Mouse (Mus musculus): ENCODE measurements around the gene Mrap2.
"Not testable (repeated sequence)": the region's sequence is repeated elsewhere in the genome, so short reads cannot be mapped to it uniquely, and the experiment has no call there.

Gene Mrap2

DNA sequence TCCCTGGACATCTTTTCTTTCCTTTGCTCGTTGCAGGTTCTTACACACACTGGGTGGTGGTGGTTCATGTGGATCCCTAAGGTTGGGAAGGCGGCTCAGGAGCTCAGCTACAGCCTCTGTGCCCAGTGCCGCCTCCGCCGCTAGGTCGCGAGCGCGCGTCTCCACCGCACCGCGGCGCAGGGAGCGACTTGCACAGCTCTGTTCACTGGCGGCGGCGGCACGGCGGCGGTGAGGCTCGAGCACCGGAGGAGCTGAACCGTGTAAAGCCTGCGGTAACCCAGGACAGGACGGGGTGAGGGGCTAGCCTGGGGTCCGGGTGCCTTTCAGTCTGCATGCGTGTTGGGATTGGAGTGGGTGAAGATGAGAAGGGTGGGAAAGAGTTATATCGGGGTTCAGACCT, at the start of gene Mrap2:
Gene Mrap2 (plus strand): TSS at position 201 of the 400 bp plus-strand sequence.
- peak; percentile 40 to 57 for DNase-seq

DNA sequence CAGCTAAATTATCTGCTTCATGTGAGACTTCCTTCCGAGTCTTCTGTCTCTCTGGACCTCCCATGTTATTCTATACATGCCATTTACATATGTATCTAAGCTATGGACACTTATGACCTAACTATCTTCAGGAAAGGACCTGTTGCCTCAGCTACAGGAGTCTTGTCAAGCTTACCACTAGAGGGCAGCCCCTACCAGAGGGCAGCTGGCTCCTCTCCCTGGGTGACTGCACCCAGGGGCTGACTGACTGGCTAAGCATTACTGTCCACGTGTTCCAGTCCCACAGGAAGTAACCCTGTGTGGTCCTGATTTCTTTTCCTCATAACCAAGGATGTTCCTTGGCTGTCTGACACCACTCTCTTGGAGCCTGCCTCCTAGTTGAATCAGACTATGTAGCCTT, 46.1 kb upstream of the Mrap2 start:
- DNase-seq, result peak; percentile 29 to 44

DNA sequence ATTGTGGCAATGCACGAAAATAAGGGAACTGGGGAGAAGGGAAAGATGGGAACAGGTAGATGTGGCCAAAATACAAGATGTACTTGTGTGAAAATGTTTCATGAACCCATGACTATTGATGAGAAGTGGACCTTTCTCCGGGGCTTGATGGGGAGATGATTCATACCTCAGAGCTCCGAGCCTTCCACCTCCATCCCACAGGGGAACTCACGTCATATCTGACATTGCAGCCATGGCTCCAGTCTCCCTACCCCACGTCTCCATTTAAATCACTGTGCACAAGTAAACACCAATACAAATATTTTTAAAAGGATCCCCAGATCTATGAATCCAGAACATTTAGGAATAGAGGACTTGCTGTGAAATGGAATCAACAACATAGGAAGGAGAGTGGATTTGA, 29.1 kb upstream of the Mrap2 start:
- no peak for DNase-seq

DNA sequence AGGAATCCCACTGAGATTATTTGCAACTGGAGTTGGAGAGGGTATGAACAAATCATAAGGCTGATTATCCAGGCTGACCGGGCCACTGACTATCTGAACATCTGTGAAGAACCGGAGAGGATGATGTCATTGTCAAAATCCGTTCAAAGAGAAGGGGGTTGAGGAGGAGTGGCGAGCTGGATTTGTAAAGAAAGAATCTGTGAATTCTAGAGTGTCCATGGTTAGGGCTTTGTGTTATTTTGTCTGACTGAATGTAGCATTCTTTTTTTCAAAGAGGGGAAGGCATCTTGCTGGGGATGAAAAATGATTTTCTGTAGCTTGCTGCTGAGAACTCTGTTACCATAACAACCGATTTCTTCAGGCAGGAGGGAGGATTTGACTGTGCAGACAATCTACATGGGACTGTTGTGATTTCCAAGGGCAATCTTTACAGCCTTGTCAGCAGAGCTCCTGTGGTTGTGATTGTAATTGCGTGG, 28.6 kb upstream of the Mrap2 start:
- no peak for DNase-seq

DNA sequence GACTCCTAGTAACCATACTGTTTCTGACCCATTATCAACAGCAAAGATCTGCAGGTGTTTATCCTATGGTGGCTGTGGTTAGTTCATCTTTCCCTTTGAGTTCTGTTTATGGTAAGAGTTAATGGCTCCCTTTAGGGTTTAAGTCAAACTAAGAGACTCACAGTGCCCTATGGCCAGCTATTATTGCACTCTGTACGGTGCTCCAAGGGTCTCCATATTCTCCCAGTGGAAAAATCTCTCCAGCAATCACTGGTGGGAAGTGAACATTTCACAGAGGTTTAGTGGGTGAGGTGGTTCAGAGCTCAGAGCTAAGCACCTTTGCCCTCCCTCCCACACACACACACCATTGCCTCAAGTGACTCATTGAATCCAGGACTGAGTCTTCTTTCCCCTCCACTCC, 28.1 kb upstream of the Mrap2 start:
- DNase-seq, result no peak

DNA sequence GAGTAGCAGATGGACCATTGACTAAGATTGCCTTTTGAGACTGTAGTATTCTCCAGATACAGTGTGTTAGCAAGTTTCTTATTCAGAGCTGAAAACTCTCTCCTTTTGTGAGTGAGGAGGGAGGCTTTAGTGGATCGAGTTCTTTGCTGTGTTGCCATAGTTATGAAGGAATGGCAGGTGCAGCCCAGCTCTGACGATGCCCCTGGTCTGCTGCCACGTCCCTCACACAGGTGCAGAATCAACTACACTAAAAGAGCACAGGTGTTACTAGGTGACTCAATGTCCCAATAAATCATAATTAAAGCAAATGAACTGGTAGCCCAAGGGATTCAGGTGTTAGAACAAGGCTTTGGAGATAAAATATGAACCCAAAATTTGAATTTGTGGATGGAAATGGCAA, 25.1 kb upstream of the Mrap2 start:
- no peak for DNase-seq

DNA sequence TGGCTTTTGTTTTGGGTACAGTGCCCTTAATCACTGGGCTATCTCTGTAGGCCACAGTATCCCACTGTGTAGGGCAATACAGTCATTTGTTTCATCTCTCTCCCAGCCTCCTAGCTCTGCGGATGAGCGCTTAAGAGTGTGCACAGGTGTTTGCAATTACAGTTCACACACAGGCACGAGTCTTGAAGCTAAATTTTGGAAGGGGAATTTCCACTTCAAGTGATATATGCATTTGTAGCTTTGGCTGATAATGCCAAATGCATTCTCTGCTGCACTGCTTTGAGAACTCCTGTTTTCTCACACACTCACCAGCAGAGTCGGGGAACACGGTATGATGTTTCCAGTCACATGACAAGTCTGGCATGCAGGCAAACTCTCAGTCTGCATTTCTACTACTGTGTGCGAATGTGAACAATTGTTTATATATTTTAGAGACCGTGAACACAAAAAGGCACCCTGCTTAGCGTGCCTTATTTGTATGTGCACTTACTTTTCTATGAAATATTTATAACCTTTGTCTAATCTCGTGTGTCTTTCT, 22.1 kb upstream of the Mrap2 start:
- no peak for DNase-seq

DNA sequence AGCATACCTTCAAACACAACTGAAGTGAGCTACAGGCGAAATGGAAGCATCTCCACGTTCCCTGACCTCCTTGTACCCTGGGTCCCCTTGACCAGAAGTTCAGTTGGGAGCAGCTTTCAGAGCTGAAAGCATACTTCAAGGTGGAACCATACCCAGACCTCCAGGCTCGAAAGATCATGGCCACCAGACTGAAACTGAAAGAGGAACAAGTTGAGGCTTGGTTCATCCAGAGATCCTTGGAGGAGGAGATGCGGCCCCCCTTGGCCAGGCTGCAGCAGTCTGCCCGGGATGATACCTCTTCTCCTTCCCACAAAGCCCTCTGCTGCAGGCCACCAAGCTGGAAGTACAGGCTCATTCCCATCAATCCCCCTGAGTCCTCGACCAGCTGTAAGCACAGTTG, 17.1 kb upstream of the Mrap2 start:
- DNase-seq, result not testable (repeated sequence)

DNA sequence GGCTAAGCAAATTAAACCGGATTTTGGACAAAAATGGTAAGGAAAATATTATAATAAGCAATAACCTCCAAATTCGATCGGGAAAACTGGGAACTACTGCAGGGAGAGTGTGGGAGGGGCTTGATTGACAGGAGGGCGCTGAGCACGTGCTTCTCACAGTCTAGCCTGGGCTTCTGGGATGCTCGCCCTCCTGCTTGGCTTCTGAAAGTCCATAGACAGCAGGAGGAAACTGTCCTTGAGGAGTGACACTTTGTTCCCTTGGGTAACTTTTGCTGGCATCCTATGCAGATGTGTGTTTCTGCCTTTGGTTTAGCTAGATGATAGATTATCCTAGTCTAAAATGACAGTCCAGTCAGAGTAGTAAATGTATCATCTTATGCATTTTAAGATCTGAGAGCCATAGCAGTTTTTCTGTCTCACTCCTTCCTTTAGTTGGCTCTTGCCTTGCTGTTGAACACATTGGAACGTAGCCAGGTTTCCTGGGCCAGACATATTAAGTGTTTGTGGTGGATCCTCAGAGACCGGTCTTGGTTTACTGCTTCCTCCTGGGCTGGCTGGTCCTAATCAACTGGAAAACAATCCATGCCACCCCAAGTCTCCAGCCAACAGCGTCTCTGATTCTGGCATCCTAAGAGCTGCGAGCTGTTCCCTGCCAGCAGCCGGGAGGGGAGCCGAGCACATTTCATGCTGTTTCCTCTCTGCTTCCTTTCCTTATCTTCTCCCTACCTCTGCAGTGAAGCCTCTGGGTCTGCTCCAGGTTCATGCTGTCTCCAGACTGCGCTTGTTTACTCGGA, 8.1 kb upstream of the Mrap2 start:
- DNase-seq, result peak; percentile 7 to 47

DNA sequence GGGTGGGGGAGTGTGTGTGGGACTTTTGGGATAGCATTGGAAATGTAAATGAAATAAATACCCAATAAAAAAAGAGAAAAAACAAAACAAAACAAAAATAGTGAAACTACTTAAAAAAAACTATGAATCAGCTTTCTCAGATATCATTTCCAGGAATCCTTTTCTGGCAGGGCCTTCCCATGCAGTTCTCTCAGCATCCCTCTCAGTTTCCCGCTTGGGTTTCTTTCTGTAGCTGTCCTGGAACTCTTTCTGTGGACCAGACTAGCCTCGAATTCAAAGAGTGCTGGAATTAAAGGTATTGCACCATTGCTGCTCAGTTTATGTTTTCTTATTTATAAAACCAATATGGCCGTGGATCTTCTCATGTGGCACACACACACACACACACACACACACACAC, 1.0 kb upstream of the Mrap2 start:
- DNase-seq, result no peak

DNA sequence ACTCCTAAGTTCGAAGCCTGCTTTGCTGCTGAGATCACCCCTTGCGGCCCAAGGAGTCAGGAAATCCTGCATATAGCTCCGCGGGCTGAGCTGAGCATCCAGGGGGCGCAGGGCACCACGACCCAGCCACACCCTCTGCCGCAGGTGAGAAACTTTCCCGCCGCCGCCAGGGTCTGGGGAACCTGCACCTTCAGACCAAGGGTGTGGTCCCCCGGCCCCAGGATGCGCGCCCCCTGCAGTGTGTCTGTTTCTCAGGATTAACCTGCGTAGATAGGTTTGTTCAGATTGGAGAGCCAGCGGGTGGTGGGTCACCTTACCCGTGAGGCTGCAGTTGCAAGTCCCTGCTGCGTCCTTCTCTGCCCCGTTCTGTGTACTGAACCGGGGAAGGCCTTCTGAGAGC, 426 bp downstream of the Mrap2 start:
- DNase-seq, result peak in 1 of 2 experiments; percentile 21

DNA sequence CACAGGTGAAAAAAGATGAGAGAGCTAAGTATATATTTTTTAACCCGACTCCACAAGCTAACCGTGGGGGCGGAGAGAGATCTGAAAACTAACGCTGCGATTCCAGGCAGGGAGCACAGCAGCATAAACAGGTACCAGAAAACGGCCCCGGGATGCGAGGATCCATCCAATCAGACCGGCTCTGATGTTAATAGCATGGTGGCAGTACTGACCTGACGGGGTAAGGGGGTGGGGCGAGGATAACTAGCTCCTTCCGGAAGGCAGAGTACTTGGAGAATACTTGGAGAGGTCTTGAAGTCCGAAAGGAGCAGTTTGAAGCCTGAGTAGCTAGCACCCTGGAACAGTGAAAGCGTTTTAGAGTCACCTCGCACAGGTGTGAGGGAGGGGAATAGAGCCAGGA, 1.1 kb downstream of the Mrap2 start:
- DNase-seq, result no peak

DNA sequence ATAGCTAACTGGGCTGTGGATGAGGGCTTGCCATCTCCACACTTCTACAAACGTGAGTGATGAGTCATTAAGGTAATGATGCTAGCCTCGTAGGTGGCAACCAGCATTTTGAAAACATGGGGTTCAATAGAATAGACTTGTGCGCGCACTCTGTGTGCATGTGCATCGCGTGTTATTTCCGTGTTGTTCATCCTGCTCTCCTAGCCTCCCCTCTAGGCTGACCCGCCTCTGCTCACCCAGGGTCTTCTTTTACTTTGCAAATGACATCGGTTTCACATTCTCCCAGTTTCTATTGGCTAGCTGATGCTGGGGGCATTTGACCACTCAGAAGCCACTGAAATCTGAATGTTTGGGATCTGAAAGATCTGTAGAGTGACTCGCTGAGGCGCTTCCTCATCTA, 1.6 kb downstream of the Mrap2 start:
- DNase-seq, result no peak

DNA sequence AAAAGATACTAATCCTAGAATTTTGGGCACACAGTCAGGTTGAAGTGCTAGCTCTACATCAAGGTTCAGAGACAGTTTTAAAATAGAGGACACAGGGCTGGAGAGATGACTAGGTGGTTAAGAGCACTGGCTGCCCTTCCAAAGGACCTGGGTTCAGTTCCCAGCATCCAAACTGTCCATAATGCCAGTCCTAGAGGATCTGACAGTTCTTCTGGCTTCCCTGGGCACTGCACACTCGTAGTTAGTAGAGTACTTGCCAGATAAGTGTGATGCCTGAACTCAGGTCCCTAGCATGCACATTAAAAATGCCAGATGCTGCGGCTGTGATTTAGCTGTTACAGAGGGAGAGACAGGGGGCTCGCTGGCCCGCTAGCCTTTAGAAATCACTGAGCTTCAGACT, 2.3 kb downstream of the Mrap2 start:
- DNase-seq, result no peak

DNA sequence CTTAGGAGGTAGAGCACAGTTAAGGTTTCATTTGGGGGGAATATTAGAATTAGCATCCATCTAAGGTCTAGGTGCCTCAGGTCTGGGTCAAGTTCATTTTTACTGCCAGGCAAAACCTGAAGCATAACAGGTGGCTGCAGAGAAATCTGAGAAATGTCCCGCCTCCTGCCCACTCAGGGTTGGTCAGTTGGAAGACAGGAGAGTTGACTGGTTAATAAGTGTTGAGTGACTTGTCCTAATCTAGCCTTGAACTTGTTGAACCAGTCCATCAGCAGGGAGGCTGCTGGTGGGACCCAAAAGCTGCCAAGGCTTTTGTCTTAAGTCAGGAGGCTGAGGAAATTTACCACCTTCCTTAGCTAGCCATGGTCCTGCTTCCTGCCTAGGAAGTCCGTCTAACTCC, 3.8 kb downstream of the Mrap2 start:
- peak; percentile 14 to 37 for DNase-seq

DNA sequence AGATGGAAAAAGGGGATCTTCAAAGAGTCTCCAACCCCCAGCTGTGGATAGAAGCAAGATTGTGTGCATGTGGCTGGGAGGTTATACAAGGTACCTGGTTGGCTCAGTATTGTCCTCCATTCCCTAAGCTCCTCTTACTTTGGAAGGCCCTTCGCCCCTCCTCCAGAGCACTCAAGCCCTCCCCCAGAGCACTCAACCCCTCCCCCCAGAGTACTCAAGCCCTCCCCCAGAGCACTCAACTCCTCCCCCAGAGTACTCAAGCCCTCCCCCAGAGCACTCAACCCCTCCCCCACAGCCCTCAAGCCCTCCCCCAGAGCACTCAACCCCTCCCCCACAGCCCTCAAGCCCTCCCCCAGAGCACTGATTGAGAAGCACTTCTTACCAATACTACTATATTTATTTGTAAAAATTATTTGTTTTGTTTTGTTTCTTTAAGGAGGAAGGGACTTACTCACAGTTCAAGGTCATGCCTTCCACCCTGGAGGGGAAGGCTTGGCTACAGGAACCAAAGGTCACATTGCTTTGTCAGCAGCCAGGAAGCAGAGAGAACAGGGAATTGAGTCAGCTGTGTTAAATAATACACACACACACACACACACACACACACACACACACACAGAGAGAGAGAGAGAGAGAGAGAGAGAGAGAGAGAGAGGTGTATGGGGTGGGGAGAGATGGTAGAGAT, 8.7 kb downstream of the Mrap2 start:
- no peak for DNase-seq

DNA sequence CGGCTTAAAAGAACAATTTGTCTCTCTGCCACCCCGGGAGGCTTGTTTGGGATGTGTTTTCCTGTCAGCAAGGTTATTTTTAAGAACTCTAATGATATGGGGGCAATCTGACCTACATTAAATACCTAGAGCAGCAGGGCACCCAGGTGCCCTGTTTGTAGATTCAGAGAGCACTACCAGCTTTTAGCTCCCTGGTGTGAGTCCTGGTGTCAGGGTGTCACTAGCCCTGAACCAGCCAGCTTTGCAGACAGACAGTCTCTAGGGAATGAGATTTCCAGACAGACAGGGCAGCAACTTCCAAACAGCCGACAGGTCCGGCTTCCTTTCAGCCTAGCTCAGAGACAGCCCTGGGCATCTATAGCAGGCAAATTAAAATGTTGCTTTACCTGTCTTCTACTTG, 18.5 kb downstream of the Mrap2 start:
- DNase-seq, result no peak

DNA sequence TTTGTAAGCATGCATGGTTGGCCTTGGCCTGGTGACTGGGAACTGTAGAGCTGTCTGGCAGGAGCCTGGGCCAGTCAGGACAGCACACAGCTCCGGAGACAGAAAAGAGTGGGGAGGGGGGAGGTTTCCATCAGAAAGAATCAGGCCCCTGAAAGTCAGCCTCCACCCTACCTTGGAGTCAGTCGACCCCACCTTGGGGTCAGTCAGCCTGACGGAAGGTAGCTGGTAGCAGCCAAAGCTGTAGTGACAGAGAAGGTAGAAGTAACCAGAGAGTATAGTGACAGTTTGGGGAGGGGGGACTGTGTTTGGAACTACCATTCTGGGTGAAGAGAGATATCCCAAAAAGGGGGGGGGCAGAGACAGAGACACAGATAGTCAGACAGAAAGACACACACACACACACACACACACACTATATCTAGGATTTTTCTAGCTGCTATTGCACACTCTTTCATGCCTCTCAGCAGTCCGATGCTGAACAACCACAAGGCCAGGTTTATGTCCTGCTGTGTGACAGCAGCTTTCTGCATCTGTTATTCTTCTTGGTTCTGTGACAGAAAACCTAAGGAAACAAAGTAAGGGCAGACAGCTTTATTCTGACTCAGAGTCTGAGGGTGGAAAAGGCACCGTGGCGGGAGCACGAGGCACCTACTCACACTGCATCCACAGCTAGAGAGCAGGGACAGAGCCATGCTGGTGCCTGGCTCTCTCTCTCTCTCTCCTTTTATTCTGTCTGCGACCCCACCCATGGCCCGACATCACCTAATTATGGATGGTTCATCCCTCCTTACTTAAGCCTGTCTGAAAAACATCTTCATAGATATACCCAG, 23.1 kb downstream of the Mrap2 start:
- no peak for DNase-seq

DNA sequence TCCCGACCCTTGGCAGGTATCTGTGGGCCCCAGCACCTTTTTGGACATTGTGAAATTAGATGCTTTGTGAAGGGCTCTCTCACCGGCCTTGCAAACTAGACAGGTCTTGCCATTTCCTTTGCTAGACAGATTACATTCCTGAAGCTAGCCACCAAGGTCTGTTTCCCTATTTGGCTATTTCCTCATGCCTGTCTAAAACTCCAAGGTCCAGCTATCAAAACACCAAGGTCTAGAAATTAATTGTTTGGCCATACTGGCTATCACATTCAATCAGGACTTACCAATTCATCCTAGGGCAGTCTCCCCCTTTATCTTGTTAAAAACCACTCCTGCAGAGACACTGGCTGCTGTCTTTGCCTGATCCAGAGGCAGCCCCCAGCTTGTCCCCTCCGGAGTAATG, 23.9 kb downstream of the Mrap2 start:
- DNase-seq, result no peak

DNA sequence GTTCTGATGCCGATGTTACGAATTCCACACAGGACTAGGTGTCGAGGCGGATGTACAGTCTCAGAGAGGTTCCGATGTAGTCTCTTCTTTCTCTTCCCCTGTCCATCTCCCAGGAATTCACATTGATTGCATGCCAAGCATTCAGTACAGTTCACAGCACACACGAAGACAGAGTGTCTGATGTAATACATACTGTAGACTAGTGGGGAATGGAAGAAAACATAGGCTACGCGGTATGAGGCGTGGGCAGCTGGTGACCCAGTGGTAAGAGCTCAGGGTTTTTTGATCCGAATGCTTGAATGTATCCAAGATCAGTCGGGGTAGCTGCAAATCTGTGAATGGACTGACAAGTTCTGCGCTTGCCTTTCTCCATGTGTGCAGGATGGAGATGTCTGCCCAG, 25.0 kb downstream of the Mrap2 start:
- DNase-seq, result no peak

DNA sequence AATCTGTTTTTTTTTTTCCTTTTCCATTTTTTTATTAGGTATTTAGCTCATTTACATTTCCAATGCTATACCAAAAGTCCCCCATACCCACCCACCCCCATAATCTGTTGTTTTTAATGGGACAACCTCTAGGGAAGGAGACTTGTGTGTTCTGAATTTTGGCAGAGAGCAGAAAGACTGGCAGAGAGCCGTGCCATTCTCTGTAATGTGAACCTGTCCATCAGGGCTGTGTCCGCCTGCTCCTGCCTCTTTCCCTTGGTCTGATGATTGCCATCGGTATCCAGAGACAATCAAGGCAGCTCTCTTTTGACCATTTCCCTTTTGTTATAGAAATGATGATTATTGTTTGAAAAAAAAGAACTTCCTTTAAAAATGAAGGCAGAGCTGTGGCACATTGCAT, 26.8 kb downstream of the Mrap2 start:
- no peak for DNase-seq

DNA sequence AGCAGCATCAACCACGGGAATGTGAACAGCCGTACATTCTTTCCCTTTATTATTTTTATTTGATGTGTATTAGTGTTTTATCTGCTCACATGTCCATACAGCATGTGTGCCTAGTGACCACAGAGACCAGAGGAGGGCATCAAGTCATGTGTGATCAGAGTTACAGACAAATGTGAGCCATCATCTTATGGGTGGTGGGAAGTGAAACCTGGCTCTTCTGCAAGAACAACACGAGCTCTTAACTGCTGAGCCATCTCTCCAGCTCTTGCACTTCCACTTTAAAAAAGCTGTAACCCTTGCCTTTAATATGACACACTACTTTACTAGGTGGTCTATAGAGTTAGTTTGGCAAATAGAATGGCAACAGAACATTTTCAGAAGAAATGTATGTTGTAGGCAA, 27.4 kb downstream of the Mrap2 start:
- no peak for DNase-seq

DNA sequence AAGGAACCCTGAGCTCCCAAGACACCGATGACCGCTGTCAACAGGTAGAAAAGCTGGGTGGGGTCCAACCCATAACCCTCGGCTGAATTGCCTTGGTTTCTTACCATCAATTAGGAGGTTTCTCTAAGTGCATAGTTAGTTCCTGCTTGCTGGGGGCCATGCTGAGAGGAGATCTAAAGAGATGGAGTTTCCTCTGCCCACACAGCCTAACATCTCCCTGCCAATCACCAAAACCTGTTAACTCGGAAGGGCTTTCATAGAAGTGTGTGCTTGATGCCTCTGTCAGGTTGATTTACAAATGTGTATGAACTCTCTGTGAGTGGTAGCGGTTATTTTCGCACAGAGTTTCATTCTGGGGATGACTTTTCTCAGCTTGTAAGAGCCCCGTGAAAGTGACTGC, 34.4 kb downstream of the Mrap2 start:
- DNase-seq, result no peak

Data from lung, postnatal 4 days (tissue).